In the genomic region with DNA sequence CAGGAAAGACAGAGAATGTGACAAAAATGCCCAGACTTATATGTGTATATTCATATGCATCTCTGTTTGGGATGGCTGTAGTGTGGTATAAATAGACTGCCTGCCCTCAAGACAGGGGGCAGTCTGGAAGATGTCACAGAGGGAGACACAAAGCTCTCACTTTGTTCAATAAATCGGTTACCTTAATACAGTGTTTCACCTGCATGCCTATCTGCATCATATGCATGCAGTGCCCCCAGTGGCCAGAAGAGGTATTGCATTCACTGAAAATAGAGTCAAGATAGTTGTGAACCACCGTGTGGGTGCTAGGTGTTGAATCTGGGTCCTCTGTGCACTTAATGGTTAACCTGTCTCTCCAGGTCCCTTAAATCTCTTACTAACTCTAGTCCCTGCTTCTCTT, we compare ENCODE assay signal across 9 mouse cellular contexts. TPM values are rescaled to one million over a fixed set of nuclear protein-coding genes. Genes with fewer than 3 reads are reported as not detected.
DNase-seq lines count a peak whose midpoint lies in the region; ATAC-seq and TF ChIP-seq lines count a peak whose summit lies in the region.
"Had no signal": no experiment of that assay in that cellular context is flagged by ENCODE, and none has a peak within 500 bp of the region (broad histone marks: within the 10 kb centered on the region; RNA-seq: fewer than 3 reads in every experiment).

No protein-coding gene starts in this region.

- ATAC-seq in heart, embryonic 11.5 days (replicated peaks; ENCODE audit: insufficient number of reproducible peaks, low FRiP score, low TSS enrichment), result no peak
- ATAC-seq in forebrain, embryonic 13.5 days, result peak; percentile 64; the same call in 1 of the 2 replicates
- peak; percentile 70 for ATAC-seq in hindbrain, postnatal 0 days

- intact Hi-C loops in left cerebral cortex, adult 2 months (cut with DNase I), result loop anchor here (5.0 kb wide), 1 partner anchor 566 kb away; no protein-coding TSS in a partner anchor

- peaks cover 22% of the 10 kb centered on the region for H3K36me3 ChIP-seq in heart, embryonic 11.5 days (ENCODE audit: control insufficient read depth, insufficient read depth, low read length)
- H3K36me3 ChIP-seq in forebrain, embryonic 13.5 days (ENCODE audit: poor library complexity, severe bottlenecking), result peaks cover 55% of the 10 kb centered on the region
- peaks cover 29% of the 10 kb centered on the region for H3K36me3 ChIP-seq in hindbrain, postnatal 0 days (ENCODE audit: insufficient read depth, low read length)
- peaks cover 77% of the 10 kb centered on the region for H3K36me3 ChIP-seq in midbrain, embryonic 10.5 days

- peak; percentile 96 for TF ChIP-seq CTCF in hindbrain, postnatal 0 days (IDR thresholded peaks at IDR 0.05; ENCODE audit: low read depth)
- TF ChIP-seq CTCF in left cerebral cortex, adult 2 months (IDR thresholded peaks at IDR 0.05), result peak; percentile 99

- no peaks in the 10 kb centered on the region for H3K27me3 ChIP-seq in heart, embryonic 11.5 days (ENCODE audit: control insufficient read depth, insufficient read depth, low read length)
- H3K27me3 ChIP-seq in forebrain, embryonic 13.5 days, result no peaks in the 10 kb centered on the region
- no peaks in the 10 kb centered on the region for H3K27me3 ChIP-seq in hindbrain, postnatal 0 days (ENCODE audit: insufficient read depth, low read length)
- no peaks in the 10 kb centered on the region for H3K27me3 ChIP-seq in midbrain, embryonic 10.5 days (ENCODE audit: low read depth, poor library complexity, severe bottlenecking)
- H3K27me3 ChIP-seq: limb, embryonic 12.5 days had no signal

- WGBS in heart, embryonic 11.5 days (ENCODE audit: insufficient replicate concordance), result 44% methylated on average over 2 of the region's 2 CpGs
- WGBS in forebrain, embryonic 13.5 days, result 41% methylated on average over 2 of the region's 2 CpGs
- WGBS in hindbrain, postnatal 0 days, result 42% methylated on average over 2 of the region's 2 CpGs
- WGBS in midbrain, embryonic 10.5 days, result 62% methylated on average over 2 of the region's 2 CpGs

- H3K9ac ChIP-seq in heart, embryonic 11.5 days (ENCODE audit: low read depth, low read length), result no peak overlapping the region
- no peak overlapping the region for H3K9ac ChIP-seq in forebrain, embryonic 13.5 days
- no peak overlapping the region for H3K9ac ChIP-seq in hindbrain, postnatal 0 days (replicated peaks; ENCODE audit: low read length)
- H3K9ac ChIP-seq: limb, embryonic 12.5 days had no signal

- no peak overlapping the region for H3K4me3 ChIP-seq in heart, embryonic 11.5 days (ENCODE audit: low read depth, low read length)
- H3K4me3 ChIP-seq in forebrain, embryonic 13.5 days, result no peak overlapping the region
- H3K4me3 ChIP-seq in hindbrain, postnatal 0 days (ENCODE audit: low read length), result no peak overlapping the region
- H3K4me3 ChIP-seq in left cerebral cortex, adult 2 months, result no peak overlapping the region
- no peak overlapping the region for H3K4me3 ChIP-seq in midbrain, embryonic 10.5 days
- H3K4me3 ChIP-seq: limb, embryonic 12.5 days had no signal

- H3K27ac ChIP-seq in heart, embryonic 11.5 days (ENCODE audit: low read depth, low read length), result no peak overlapping the region
- no peak overlapping the region for H3K27ac ChIP-seq in forebrain, embryonic 13.5 days
- no peak overlapping the region for H3K27ac ChIP-seq in hindbrain, postnatal 0 days
- no peak overlapping the region for H3K27ac ChIP-seq in left cerebral cortex, adult 2 months
- no peak overlapping the region for H3K27ac ChIP-seq in midbrain, embryonic 10.5 days (replicated peaks)
- H3K27ac ChIP-seq: limb, embryonic 12.5 days had no signal

- no peaks in the 10 kb centered on the region for H3K9me3 ChIP-seq in heart, embryonic 11.5 days (replicated peaks; ENCODE audit: control insufficient read depth, low read length)
- H3K9me3 ChIP-seq in forebrain, embryonic 13.5 days (replicated peaks), result no peaks in the 10 kb centered on the region
- H3K9me3 ChIP-seq in hindbrain, postnatal 0 days (ENCODE audit: low read length), result no peaks in the 10 kb centered on the region
- H3K9me3 ChIP-seq in midbrain, embryonic 10.5 days (replicated peaks), result no peaks in the 10 kb centered on the region
- H3K9me3 ChIP-seq: limb, embryonic 12.5 days had no signal

- H3K4me2 ChIP-seq in heart, embryonic 11.5 days, result no peak overlapping the region
- no peak overlapping the region for H3K4me2 ChIP-seq in forebrain, embryonic 13.5 days
- H3K4me2 ChIP-seq in hindbrain, postnatal 0 days (ENCODE audit: low read depth, low read length), result no peak overlapping the region
- H3K4me2 ChIP-seq: limb, embryonic 12.5 days had no signal

- H3K4me1 ChIP-seq in heart, embryonic 11.5 days (ENCODE audit: control insufficient read depth, insufficient read depth, low read length), result no peaks in the 10 kb centered on the region
- H3K4me1 ChIP-seq in forebrain, embryonic 13.5 days, result peaks cover 8% of the 10 kb centered on the region; the same call in 1 of the 2 replicates
- H3K4me1 ChIP-seq in hindbrain, postnatal 0 days (ENCODE audit: insufficient read depth, low read length), result no peaks in the 10 kb centered on the region
- peaks cover 3% of the 10 kb centered on the region for H3K4me1 ChIP-seq in midbrain, embryonic 10.5 days
- H3K4me1 ChIP-seq: limb, embryonic 12.5 days had no signal

- DNase-seq in heart, adult 11 months, result peak; percentile 90
- peak; percentile 66 for DNase-seq in c-Kit-positive CD71-positive TER-119-positive erythroid progenitor cells, embryonic 14.5 days (ENCODE audit: low spot score)
- DNase-seq in hindbrain, postnatal 0 days (ENCODE audit: low spot score), result peak; percentile 79
- DNase-seq in left cerebral cortex, adult 2 months (ENCODE audit: extremely low spot score in 1 of 2, low spot score in 2 of 2), result peak; percentile 57 to 63
- peak; percentile 56 for DNase-seq in midbrain, embryonic 10.5 days (ENCODE audit: low spot score)
- DNase-seq in right cerebral cortex, postnatal 36 days (ENCODE audit: low spot score in 2 of 2), result peak; percentile 18 to 32

RNA-seq across cellular contexts. Expression of a gene that starts 5.7 kb away (rescaled TPM):
- 169 and 175 TPM in 2 replicates for polyA plus RNA-seq in heart, embryonic 11.5 days (2014; fragmentation: Nextera tagmentation; extraction: Ambion mirVana)
- polyA plus RNA-seq in forebrain, embryonic 13.5 days (2015; fragmentation: Nextera tagmentation; extraction: Ambion mirVana), result 215 and 221 TPM in 2 replicates
- 50.3 and 51.8 TPM in 2 replicates for total RNA-seq in hindbrain, postnatal 0 days (2014; rRNA removed)
- 182 and 185 TPM in 2 replicates for polyA plus RNA-seq in hindbrain, postnatal 0 days (2015; fragmentation: Nextera tagmentation; extraction: Ambion mirVana)
- total RNA-seq in left cerebral cortex, adult 2 months (2021), result 10 to 100 TPM; 54.0 to 55.7 TPM
- polyA plus RNA-seq in midbrain, embryonic 10.5 days (2016; fragmentation: Nextera tagmentation; extraction: Ambion mirVana), result 236 and 248 TPM in 2 replicates

RNA-seq across cellular contexts. Expression of a gene that starts 5.8 kb away (rescaled TPM):
- polyA plus RNA-seq in heart, embryonic 11.5 days (2014; fragmentation: Nextera tagmentation; extraction: Ambion mirVana), result 104 and 110 TPM in 2 replicates
- 120 and 131 TPM in 2 replicates for polyA plus RNA-seq in forebrain, embryonic 13.5 days (2015; fragmentation: Nextera tagmentation; extraction: Ambion mirVana)
- total RNA-seq in hindbrain, postnatal 0 days (2014; rRNA removed), result 13.6 and 16.5 TPM in 2 replicates
- polyA plus RNA-seq in hindbrain, postnatal 0 days (2015; fragmentation: Nextera tagmentation; extraction: Ambion mirVana), result 103 and 113 TPM in 2 replicates
- 10 to 100 TPM; 26.3 to 30.4 TPM for total RNA-seq in left cerebral cortex, adult 2 months (2021)
- 98.8 and 109 TPM in 2 replicates for polyA plus RNA-seq in midbrain, embryonic 10.5 days (2016; fragmentation: Nextera tagmentation; extraction: Ambion mirVana)

RNA-seq across cellular contexts. Expression of a gene that starts 11.2 kb away (rescaled TPM):
- 19.3 and 19.5 TPM in 2 replicates for polyA plus RNA-seq in heart, embryonic 11.5 days (2014; fragmentation: Nextera tagmentation; extraction: Ambion mirVana)
- polyA plus RNA-seq in forebrain, embryonic 13.5 days (2015; fragmentation: Nextera tagmentation; extraction: Ambion mirVana), result 34.6 and 38.0 TPM in 2 replicates
- total RNA-seq in hindbrain, postnatal 0 days (2014; rRNA removed), result 6.5 and 13.8 TPM in 2 replicates
- polyA plus RNA-seq in hindbrain, postnatal 0 days (2015; fragmentation: Nextera tagmentation; extraction: Ambion mirVana), result 28.2 and 30.2 TPM in 2 replicates
- 10 to 100 TPM; 22.3 to 22.7 TPM for total RNA-seq in left cerebral cortex, adult 2 months (2021)
- polyA plus RNA-seq in midbrain, embryonic 10.5 days (2016; fragmentation: Nextera tagmentation; extraction: Ambion mirVana), result 29.5 and 29.6 TPM in 2 replicates

Comparison
In these comparisons a context has a peak if more than half of its experiments do, and no peak if none do; other contexts are left out.
1. DNase-seq: peak in every context shown above with its lines; median percentile 90 in heart, adult 11 months; 79 in hindbrain, postnatal 0 days; 66 in c-Kit-positive CD71-positive TER-119-positive erythroid progenitor cells, embryonic 14.5 days; 60 in left cerebral cortex, adult 2 months; 56 in midbrain, embryonic 10.5 days; 25 in right cerebral cortex, postnatal 36 days.